Mouse (Mus musculus) spleen, postnatal 36 days (tissue): Measurements from ENCODE around the gene Neurl1b.
A peak's percentile ranks its signal among the peaks of the same experiment; 100 is the strongest.

Experiments used
- DNase-seq, 2 experiments: peaks; one replicate each; pipeline ENCODE4 v3.0.0; 2022; ENCODE audit warnings: low spot score in 2 of 2, mixed read lengths in 1 of 2

Neurl1b gene

GRCm38 (mm10) chr17:26396765-26397164 lies 17.9 kb upstream of the Neurl1b start:
- no peak for DNase-seq

GRCm38 (mm10) chr17:26397339-26397738 lies 17.3 kb upstream of the Neurl1b start:
- no peak for DNase-seq

GRCm38 (mm10) chr17:26405340-26406100 lies 9.1 kb upstream of the Neurl1b start:
- DNase-seq = no peak

- DNase-seq = no peak
Measured at GRCm38 (mm10) chr17:26412967-26413366, 1.7 kb upstream of the Neurl1b start.

- no peak for DNase-seq
Measured at GRCm38 (mm10) chr17:26414184-26414522, 476 bp upstream of the Neurl1b start.

- no peak for DNase-seq
Measured at GRCm38 (mm10) chr17:26415355-26415865, 781 bp downstream of the Neurl1b start.

GRCm38 (mm10) chr17:26416141-26416540 lies 1.5 kb downstream of the Neurl1b start:
- DNase-seq = no peak

- DNase-seq = no peak
Measured at GRCm38 (mm10) chr17:26417770-26418421, 3.3 kb downstream of the Neurl1b start.

- DNase-seq = no peak
Measured at GRCm38 (mm10) chr17:26420491-26421247, 6.0 kb downstream of the Neurl1b start.

GRCm38 (mm10) chr17:26421561-26421960 lies 6.9 kb downstream of the Neurl1b start:
- DNase-seq = no peak

- DNase-seq = no peak
Measured at GRCm38 (mm10) chr17:26422390-26422789, 7.8 kb downstream of the Neurl1b start.

GRCm38 (mm10) chr17:26423967-26424641 lies 9.5 kb downstream of the Neurl1b start:
- no peak for DNase-seq

- no peak for DNase-seq
Measured at GRCm38 (mm10) chr17:26424973-26425735, 10.5 kb downstream of the Neurl1b start.

- DNase-seq = no peak
Measured at GRCm38 (mm10) chr17:26433295-26433694, 18.7 kb downstream of the Neurl1b start.

- peak in 1 of 2 experiments; percentile 27 for DNase-seq
Measured at GRCm38 (mm10) chr17:26437089-26437815, 22.6 kb downstream of the Neurl1b start.

- DNase-seq = no peak
Measured at GRCm38 (mm10) chr17:26439001-26439400, 24.4 kb downstream of the Neurl1b start.

GRCm38 (mm10) chr17:26441024-26441423 lies 26.4 kb downstream of the Neurl1b start:
- DNase-seq = no peak

- no peak for DNase-seq
Measured at GRCm38 (mm10) chr17:26442197-26442596, 27.6 kb downstream of the Neurl1b start.

GRCm38 (mm10) chr17:26443865-26444264 lies 29.2 kb downstream of the Neurl1b start:
- DNase-seq = no peak

GRCm38 (mm10) chr17:26449472-26449871 lies 34.8 kb downstream of the Neurl1b start:
- no peak for DNase-seq
